Mouse (Mus musculus): Measurements from ENCODE around the gene Tmx4. TPM values are rescaled to one million over a fixed set of nuclear protein-coding genes. Genes with fewer than 3 reads are reported as not detected.
A peak's percentile ranks its signal among the peaks of the same experiment; 100 is the strongest.

The Tmx4 gene
- 22.2 and 24.1 TPM in 2 replicates for polyA plus RNA-seq (2014; fragmentation: Nextera tagmentation; extraction: Ambion mirVana)

DNA sequence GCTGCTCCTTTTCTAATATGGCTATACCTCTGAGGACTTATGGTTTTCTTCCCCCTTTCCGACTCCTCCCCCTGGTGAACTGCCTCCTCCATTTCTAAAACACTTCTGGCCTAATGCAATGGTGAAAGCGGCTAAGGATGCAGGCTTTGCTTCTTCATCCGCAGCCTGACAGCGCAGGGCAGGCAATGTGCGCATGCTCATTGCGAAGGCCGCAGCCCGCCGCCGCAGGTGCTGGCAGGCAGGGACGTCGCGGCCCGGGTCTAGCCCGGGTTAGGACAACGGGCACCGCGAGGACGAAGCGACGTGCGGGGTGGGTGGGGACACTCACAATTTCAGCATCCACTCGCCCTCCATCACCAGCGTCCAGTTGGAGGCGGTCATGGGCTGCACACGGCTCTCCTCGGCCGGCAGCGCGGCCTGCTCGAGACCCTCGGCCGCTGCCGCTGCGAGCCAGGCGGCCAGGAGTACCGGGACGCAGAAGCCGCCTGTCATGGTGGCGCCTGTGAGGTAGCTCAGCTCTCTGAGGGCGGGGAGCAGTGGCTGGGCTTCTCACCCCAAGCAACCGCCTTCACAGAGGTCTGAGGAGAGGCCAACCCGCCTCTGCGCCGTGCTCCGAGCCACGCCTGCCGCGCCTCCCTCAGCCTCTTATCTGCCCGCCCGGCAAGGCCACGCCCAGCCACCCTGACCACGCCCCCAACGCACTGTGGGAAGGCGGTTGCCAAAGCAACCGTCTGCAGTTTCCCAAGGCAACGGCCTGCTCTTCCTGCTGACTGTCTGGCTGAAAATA lies at the start of gene Tmx4:
Tmx4 (minus strand) TSS at position 632 of the 787 bp plus-strand sequence.
- under 1% methylated on average over 57 of the region's 57 CpGs for WGBS
- peak within 1 kb of the TSS; percentile 77 for H3K9ac ChIP-seq (ENCODE audit: low read length)
- H3K27ac ChIP-seq (ENCODE audit: low read depth), result peak within 1 kb of the TSS; percentile 93
- ATAC-seq (replicated peaks; ENCODE audit: low FRiP score, low TSS enrichment, low read depth) (peak; percentile 99), DNase-seq (ENCODE audit: low spot score) (peak; percentile 99)
- H3K4me1 ChIP-seq (replicated peaks; ENCODE audit: control insufficient read depth, insufficient read depth, low read length), result peaks cover 19% of the 10 kb centered on the region
- H3K27me3 ChIP-seq (replicated peaks; ENCODE audit: control insufficient read depth, insufficient read depth, low read length), result no peaks in the 10 kb centered on the region
- H3K9me3 ChIP-seq (ENCODE audit: control insufficient read depth, low read length), result no peaks in the 10 kb centered on the region
- H3K4me2 ChIP-seq (ENCODE audit: low read length), result peak within 1 kb of the TSS; percentile 68
- peaks cover 2% of the 10 kb centered on the region; the same call in 1 of the 2 replicates for H3K36me3 ChIP-seq (ENCODE audit: control insufficient read depth, insufficient read depth, low read length)
- peak within 1 kb of the TSS; percentile 79 for H3K4me3 ChIP-seq (ENCODE audit: low read depth, low read length)

DNA sequence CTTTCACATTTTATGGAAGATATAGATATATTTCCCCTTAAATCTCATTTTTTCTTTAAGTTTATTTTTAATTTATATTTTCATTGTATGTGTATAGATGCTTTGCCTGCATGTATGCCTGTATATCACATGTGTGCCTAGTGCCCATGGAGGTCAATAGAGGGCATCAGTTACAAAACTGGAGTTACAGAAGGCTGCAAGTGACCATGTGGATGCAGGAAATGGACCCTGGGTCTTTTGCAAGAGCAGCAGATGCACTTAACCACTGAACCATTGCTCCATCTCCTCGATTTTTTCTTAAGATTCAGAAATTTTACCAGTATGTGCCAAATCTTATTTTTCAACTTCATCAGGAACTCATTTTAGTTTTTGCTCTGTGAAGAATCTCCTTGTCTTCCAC lies 48.2 kb upstream of the Tmx4 start:
- no peak overlapping the region for H3K9ac ChIP-seq (ENCODE audit: low read length)
- H3K27me3 ChIP-seq (replicated peaks; ENCODE audit: control insufficient read depth, insufficient read depth, low read length), result no peaks in the 10 kb centered on the region
- no peaks in the 10 kb centered on the region for H3K4me1 ChIP-seq (replicated peaks; ENCODE audit: control insufficient read depth, insufficient read depth, low read length)
- 71% methylated on average over 1 of the region's 1 CpGs for WGBS
- no peaks in the 10 kb centered on the region for H3K9me3 ChIP-seq (ENCODE audit: control insufficient read depth, low read length)
- no peaks in the 10 kb centered on the region for H3K36me3 ChIP-seq (ENCODE audit: control insufficient read depth, insufficient read depth, low read length)
- H3K4me3 ChIP-seq (ENCODE audit: low read depth, low read length), result no peak overlapping the region
- H3K4me2 ChIP-seq (ENCODE audit: low read length), result no peak overlapping the region
- ATAC-seq (replicated peaks; ENCODE audit: low FRiP score, low TSS enrichment, low read depth), result no peak
- no peak overlapping the region for H3K27ac ChIP-seq (ENCODE audit: low read depth)
- no peak for DNase-seq (ENCODE audit: low spot score)

DNA sequence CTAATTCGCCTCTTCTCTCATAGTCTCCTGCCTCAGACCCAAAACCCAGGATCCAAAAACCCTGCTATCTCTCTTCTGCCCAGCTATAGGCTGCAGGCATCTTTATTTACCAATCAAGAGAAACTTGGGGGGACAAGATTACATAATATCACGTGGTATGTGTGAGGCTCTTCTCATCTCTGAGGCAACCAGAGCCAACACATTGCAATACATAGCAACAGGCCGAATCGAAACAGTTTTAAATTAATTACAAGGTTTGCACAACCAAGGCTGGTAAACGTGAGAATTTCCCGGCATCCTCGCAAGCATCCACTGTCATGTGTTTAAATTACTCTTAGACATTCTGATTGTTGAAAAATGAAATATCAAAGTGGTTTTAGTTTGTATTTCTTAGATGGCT lies 47.1 kb upstream of the Tmx4 start:
- H3K27ac ChIP-seq (ENCODE audit: low read depth), result no peak overlapping the region
- H3K36me3 ChIP-seq (ENCODE audit: control insufficient read depth, insufficient read depth, low read length), result no peaks in the 10 kb centered on the region
- H3K9me3 ChIP-seq (ENCODE audit: control insufficient read depth, low read length), result no peaks in the 10 kb centered on the region
- ATAC-seq (replicated peaks; ENCODE audit: low FRiP score, low TSS enrichment, low read depth), result no peak
- no peak for DNase-seq (ENCODE audit: low spot score)
- H3K4me1 ChIP-seq (replicated peaks; ENCODE audit: control insufficient read depth, insufficient read depth, low read length), result no peaks in the 10 kb centered on the region
- no peak overlapping the region for H3K4me3 ChIP-seq (ENCODE audit: low read depth, low read length)
- H3K27me3 ChIP-seq (replicated peaks; ENCODE audit: control insufficient read depth, insufficient read depth, low read length), result no peaks in the 10 kb centered on the region
- H3K9ac ChIP-seq (ENCODE audit: low read length), result no peak overlapping the region
- 78% methylated on average over 7 of the region's 7 CpGs for WGBS
- H3K4me2 ChIP-seq (ENCODE audit: low read length), result no peak overlapping the region

DNA sequence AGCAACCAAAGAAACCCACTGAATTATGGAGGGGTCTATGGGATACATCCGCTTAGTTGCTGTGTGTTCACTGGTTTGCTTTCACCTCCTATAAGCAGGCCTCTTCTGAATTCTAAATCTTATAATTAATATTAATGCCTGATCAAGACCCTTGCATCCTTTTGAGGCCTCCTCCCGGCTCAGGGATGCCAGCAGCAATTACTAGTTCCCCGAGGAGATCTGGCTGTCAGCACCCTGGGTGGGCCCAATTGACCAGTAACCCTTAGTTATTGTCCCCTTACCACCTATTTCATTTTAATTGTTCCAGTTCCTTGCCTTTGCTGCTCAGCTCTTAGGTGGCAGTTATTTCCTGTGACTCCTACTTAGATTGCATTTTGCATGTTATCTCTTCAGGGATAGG lies 38.4 kb upstream of the Tmx4 start:
- DNase-seq (ENCODE audit: low spot score) (no peak), ATAC-seq (replicated peaks; ENCODE audit: low FRiP score, low TSS enrichment, low read depth) (no peak)
- Histone ChIP-seq H3K4me3 (ENCODE audit: low read depth, low read length) (no peak overlapping the region), H3K36me3 (ENCODE audit: control insufficient read depth, insufficient read depth, low read length) (no peaks in the 10 kb centered on the region), H3K27ac (ENCODE audit: low read depth) (no peak overlapping the region), H3K9me3 (ENCODE audit: control insufficient read depth, low read length) (no peaks in the 10 kb centered on the region), H3K4me2 (ENCODE audit: low read length) (no peak overlapping the region), H3K9ac (ENCODE audit: low read length) (no peak overlapping the region), H3K4me1 (replicated peaks; ENCODE audit: control insufficient read depth, insufficient read depth, low read length) (no peaks in the 10 kb centered on the region), H3K27me3 (replicated peaks; ENCODE audit: control insufficient read depth, insufficient read depth, low read length) (no peaks in the 10 kb centered on the region)
- 72% methylated on average over 3 of the region's 3 CpGs for WGBS

DNA sequence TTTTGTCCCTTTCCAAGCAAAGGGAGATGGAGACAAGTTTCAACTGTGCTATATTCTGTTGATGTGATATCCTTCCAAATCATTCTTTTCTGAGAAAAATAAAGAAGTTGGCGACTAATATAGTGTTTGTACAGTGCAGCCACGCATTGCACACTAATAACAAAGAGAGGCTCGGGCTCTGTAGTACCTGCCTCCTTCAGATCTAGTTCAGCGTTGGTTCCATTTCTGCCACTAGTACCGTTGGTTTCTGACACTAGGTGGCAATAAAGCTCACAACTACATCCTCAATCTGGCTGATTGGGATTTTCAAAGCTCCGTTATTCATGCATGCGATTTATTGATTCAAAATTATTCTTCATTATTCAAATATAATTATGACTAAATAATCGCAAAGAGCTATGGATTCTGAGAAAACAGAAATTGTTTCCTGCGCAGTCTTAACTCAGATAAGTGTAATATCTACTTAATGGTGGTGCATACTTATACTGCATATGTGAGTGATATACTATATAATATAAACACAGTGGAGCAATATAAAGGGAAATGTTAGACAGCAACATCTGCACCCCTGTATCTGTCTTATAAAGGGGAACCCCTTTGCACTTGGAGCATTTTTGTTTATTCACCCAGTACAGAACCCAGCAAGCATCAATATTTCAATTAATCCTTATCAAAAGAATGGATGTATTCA lies 37.5 kb upstream of the Tmx4 start:
- Histone ChIP-seq H3K4me2 (ENCODE audit: low read length) (no peak overlapping the region), H3K36me3 (ENCODE audit: control insufficient read depth, insufficient read depth, low read length) (no peaks in the 10 kb centered on the region), H3K4me3 (ENCODE audit: low read depth, low read length) (no peak overlapping the region), H3K27me3 (replicated peaks; ENCODE audit: control insufficient read depth, insufficient read depth, low read length) (no peaks in the 10 kb centered on the region), H3K9ac (ENCODE audit: low read length) (no peak overlapping the region), H3K4me1 (replicated peaks; ENCODE audit: control insufficient read depth, insufficient read depth, low read length) (no peaks in the 10 kb centered on the region), H3K9me3 (ENCODE audit: control insufficient read depth, low read length) (no peaks in the 10 kb centered on the region), H3K27ac (ENCODE audit: low read depth) (no peak overlapping the region)
- ATAC-seq (replicated peaks; ENCODE audit: low FRiP score, low TSS enrichment, low read depth) (no peak), DNase-seq (ENCODE audit: low spot score) (peak; percentile 52)
- WGBS, result 32% methylated on average over 9 of the region's 9 CpGs

DNA sequence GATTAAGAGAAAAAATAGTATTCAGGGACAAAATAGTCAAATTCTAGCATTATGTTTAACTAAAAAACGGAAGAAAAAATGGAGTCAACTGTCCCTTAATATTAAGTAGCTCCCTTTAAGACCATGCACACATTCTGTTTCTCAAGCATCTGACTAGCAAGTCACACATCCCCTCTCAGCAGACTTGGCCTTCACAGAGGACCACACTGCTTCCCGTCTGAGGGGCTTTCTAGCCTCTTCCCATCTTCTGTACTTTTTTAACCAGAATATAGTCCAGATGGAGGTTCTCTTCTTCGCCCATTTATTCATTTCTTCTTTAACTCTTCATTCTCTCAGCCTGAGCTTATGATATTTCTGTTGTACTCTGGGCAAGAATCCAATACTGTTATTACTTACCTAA lies 35.6 kb upstream of the Tmx4 start:
- Histone ChIP-seq H3K9me3 (ENCODE audit: control insufficient read depth, low read length) (no peaks in the 10 kb centered on the region), H3K27me3 (replicated peaks; ENCODE audit: control insufficient read depth, insufficient read depth, low read length) (no peaks in the 10 kb centered on the region), H3K27ac (ENCODE audit: low read depth) (no peak overlapping the region), H3K4me2 (ENCODE audit: low read length) (no peak overlapping the region), H3K4me1 (replicated peaks; ENCODE audit: control insufficient read depth, insufficient read depth, low read length) (no peaks in the 10 kb centered on the region), H3K9ac (ENCODE audit: low read length) (no peak overlapping the region), H3K36me3 (ENCODE audit: control insufficient read depth, insufficient read depth, low read length) (no peaks in the 10 kb centered on the region), H3K4me3 (ENCODE audit: low read depth, low read length) (no peak overlapping the region)
- DNase-seq (ENCODE audit: low spot score) (no peak), ATAC-seq (replicated peaks; ENCODE audit: low FRiP score, low TSS enrichment, low read depth) (no peak)
- WGBS, result 68% methylated on average over 3 of the region's 3 CpGs

DNA sequence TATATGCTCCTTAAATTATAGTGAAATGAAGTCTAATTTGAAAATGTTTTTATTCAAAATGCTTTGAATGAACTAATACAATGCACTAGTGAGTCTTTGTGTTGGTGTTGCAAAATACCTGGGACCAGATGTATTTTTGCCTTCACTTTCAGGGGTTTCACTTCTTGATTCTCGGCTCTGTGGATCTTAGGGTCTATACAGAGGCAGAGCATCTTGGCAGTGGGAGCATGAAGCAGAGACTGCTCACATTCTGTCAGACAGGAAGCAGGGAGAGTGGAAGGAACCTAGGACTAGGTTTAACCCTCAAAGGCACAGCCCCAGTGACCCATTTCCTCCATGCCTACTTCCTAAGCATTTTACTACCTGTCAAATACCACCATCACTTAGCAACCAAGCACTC lies 31.5 kb upstream of the Tmx4 start:
- H3K4me1 ChIP-seq (replicated peaks; ENCODE audit: control insufficient read depth, insufficient read depth, low read length), result no peaks in the 10 kb centered on the region

DNA sequence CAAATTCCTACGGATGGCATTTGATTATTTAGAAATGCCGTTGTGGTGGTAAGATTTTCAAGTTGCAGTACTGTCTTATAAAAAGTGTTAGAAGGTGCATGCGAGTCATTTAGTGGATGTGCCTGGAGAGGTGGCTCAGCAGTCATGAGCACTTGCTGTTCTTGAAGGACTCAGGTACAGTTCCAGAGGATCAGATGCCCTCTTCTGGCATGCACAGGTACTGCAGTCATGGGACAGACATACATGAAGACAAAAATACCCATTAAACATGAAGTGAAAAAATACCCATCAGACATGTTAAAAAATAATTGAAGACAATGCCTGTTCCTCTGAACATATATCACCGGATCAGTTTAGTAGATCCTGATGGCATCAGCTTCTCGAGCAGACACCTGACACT lies 29.7 kb upstream of the Tmx4 start:
- no peaks in the 10 kb centered on the region for H3K27me3 ChIP-seq (replicated peaks; ENCODE audit: control insufficient read depth, insufficient read depth, low read length)
- 76% methylated on average over 5 of the region's 5 CpGs for WGBS
- no peaks in the 10 kb centered on the region for H3K9me3 ChIP-seq (ENCODE audit: control insufficient read depth, low read length)
- no peaks in the 10 kb centered on the region for H3K4me1 ChIP-seq (replicated peaks; ENCODE audit: control insufficient read depth, insufficient read depth, low read length)
- DNase-seq (ENCODE audit: low spot score), result no peak
- H3K36me3 ChIP-seq (ENCODE audit: control insufficient read depth, insufficient read depth, low read length), result no peaks in the 10 kb centered on the region
- no peak overlapping the region for H3K9ac ChIP-seq (ENCODE audit: low read length)
- no peak overlapping the region for H3K27ac ChIP-seq (ENCODE audit: low read depth)
- H3K4me2 ChIP-seq (ENCODE audit: low read length), result no peak overlapping the region
- ATAC-seq (replicated peaks; ENCODE audit: low FRiP score, low TSS enrichment, low read depth), result no peak
- H3K4me3 ChIP-seq (ENCODE audit: low read depth, low read length), result no peak overlapping the region

More for the DNA sequence above, 31.5 kb upstream of the Tmx4 start:
- no peak overlapping the region for H3K4me2 ChIP-seq (ENCODE audit: low read length)
- 61% methylated on average over 1 of the region's 1 CpGs for WGBS
- no peak for ATAC-seq (replicated peaks; ENCODE audit: low FRiP score, low TSS enrichment, low read depth)
- H3K9me3 ChIP-seq (ENCODE audit: control insufficient read depth, low read length), result no peaks in the 10 kb centered on the region
- H3K36me3 ChIP-seq (ENCODE audit: control insufficient read depth, insufficient read depth, low read length), result no peaks in the 10 kb centered on the region
- no peak overlapping the region for H3K27ac ChIP-seq (ENCODE audit: low read depth)
- DNase-seq (ENCODE audit: low spot score), result no peak
- no peak overlapping the region for H3K4me3 ChIP-seq (ENCODE audit: low read depth, low read length)
- no peak overlapping the region for H3K9ac ChIP-seq (ENCODE audit: low read length)
- no peaks in the 10 kb centered on the region for H3K27me3 ChIP-seq (replicated peaks; ENCODE audit: control insufficient read depth, insufficient read depth, low read length)
